Comparison of ENCODE assay signal across 9 mouse cellular contexts in the genomic region with DNA sequence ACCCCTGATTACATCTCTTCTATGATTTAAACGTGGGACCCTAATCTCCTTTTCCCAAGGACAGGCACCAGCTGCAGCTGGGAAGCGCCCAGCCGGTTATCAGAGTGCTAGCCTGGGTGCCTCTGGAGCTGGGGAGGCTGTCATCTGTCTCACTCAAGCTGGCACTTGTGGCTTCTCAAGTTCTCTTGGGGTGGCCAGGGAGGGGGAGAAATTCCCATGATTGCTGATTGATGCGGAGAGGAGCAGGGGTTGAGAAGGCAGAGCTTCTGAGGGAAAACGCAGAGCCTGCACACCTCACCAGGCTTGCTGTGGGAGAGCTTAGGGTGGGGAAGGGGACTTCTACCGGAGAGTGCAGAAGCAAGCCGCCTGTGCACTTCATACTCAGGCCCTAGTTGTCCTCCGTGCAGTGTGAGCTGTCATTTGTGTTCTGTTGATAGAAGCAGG.
DNase-seq lines count a peak whose midpoint lies in the region; ATAC-seq lines count a peak whose summit lies in the region.
"Had no signal": no experiment of that assay in that cellular context is flagged by ENCODE, and none has a peak within 500 bp of the region (broad histone marks: within the 10 kb centered on the region; RNA-seq: fewer than 3 reads in every experiment).

No protein-coding gene starts in this region.

- no peaks in the 10 kb centered on the region for H3K36me3 ChIP-seq in heart, embryonic 13.5 days
- no peaks in the 10 kb centered on the region for H3K36me3 ChIP-seq in embryonic facial prominence, embryonic 12.5 days
- no peaks in the 10 kb centered on the region for H3K36me3 ChIP-seq in intestine, embryonic 15.5 days
- no peaks in the 10 kb centered on the region for H3K36me3 ChIP-seq in midbrain, embryonic 14.5 days (ENCODE audit: control insufficient read depth, insufficient read depth, low read length)

- H3K27ac ChIP-seq in heart, embryonic 13.5 days (replicated peaks), result peak overlapping the region; percentile 68
- H3K27ac ChIP-seq in embryonic facial prominence, embryonic 12.5 days, result no peak overlapping the region
- peak overlapping the region; percentile 52 for H3K27ac ChIP-seq in intestine, embryonic 15.5 days
- H3K27ac ChIP-seq in midbrain, embryonic 14.5 days (replicated peaks; ENCODE audit: low read depth, low read length), result no peak overlapping the region

- peak overlapping the region; percentile 45 for H3K4me3 ChIP-seq in heart, embryonic 13.5 days
- peak overlapping the region; percentile 1; the same call in 1 of the 2 replicates for H3K4me3 ChIP-seq in embryonic facial prominence, embryonic 12.5 days
- peak overlapping the region; percentile 17 for H3K4me3 ChIP-seq in intestine, embryonic 15.5 days (replicated peaks)
- no peak overlapping the region for H3K4me3 ChIP-seq in midbrain, embryonic 14.5 days (replicated peaks; ENCODE audit: low read depth, low read length)

- 2% methylated on average over 8 of the region's 8 CpGs for WGBS in heart, embryonic 13.5 days
- 2% methylated on average over 8 of the region's 8 CpGs for WGBS in embryonic facial prominence, embryonic 12.5 days
- WGBS in intestine, embryonic 15.5 days, result under 1% methylated on average over 8 of the region's 8 CpGs
- 3% methylated on average over 8 of the region's 8 CpGs for WGBS in midbrain, embryonic 14.5 days

- peak overlapping the region; percentile 73 for H3K9ac ChIP-seq in heart, embryonic 13.5 days
- H3K9ac ChIP-seq in embryonic facial prominence, embryonic 12.5 days, result no peak overlapping the region
- H3K9ac ChIP-seq in intestine, embryonic 15.5 days, result peak overlapping the region; percentile 31; the same call in 1 of the 2 replicates
- H3K9ac ChIP-seq in midbrain, embryonic 14.5 days (replicated peaks; ENCODE audit: low read length), result no peak overlapping the region; the same call in 1 of the 2 replicates

- 0 out of 2 replicates have a peak, but pooled peaks have one; percentile 19 for ATAC-seq in heart, embryonic 13.5 days (ENCODE audit: extremely low read depth, insufficient number of reproducible peaks, low FRiP score, low TSS enrichment)
- no peak for ATAC-seq in embryonic facial prominence, embryonic 12.5 days (ENCODE audit: insufficient number of reproducible peaks, insufficient read depth, low FRiP score, low TSS enrichment)
- ATAC-seq in intestine, embryonic 15.5 days, result peak; percentile 90
- no peak for ATAC-seq in midbrain, embryonic 14.5 days (ENCODE audit: low FRiP score, low TSS enrichment)
- no peak for ATAC-seq in inflammation-experienced regulatory T-cells, adult 6 months

- H3K9me3 ChIP-seq in heart, embryonic 13.5 days, result peaks cover 3% of the 10 kb centered on the region; the same call in 1 of the 2 replicates
- no peaks in the 10 kb centered on the region for H3K9me3 ChIP-seq in embryonic facial prominence, embryonic 12.5 days
- no peaks in the 10 kb centered on the region for H3K9me3 ChIP-seq in intestine, embryonic 15.5 days
- H3K9me3 ChIP-seq in midbrain, embryonic 14.5 days (ENCODE audit: control insufficient read depth, low read length), result no peaks in the 10 kb centered on the region

- peaks cover 20% of the 10 kb centered on the region for H3K4me1 ChIP-seq in heart, embryonic 13.5 days
- H3K4me1 ChIP-seq in embryonic facial prominence, embryonic 12.5 days, result no peaks in the 10 kb centered on the region; the same call in 1 of the 2 replicates
- peaks cover 7% of the 10 kb centered on the region; the same call in 1 of the 2 replicates for H3K4me1 ChIP-seq in intestine, embryonic 15.5 days (replicated peaks)
- peaks cover 8% of the 10 kb centered on the region; the same call in 1 of the 2 replicates for H3K4me1 ChIP-seq in midbrain, embryonic 14.5 days (ENCODE audit: control insufficient read depth, insufficient read depth, low read length)

- intact Hi-C loops in heart, postnatal 10 days (cut with DNase I), result no loop called here

- no peaks in the 10 kb centered on the region for H3K27me3 ChIP-seq in heart, embryonic 13.5 days (replicated peaks)
- H3K27me3 ChIP-seq in embryonic facial prominence, embryonic 12.5 days, result peaks cover 3% of the 10 kb centered on the region; the same call in 1 of the 2 replicates
- H3K27me3 ChIP-seq in intestine, embryonic 15.5 days (replicated peaks), result no peaks in the 10 kb centered on the region
- no peaks in the 10 kb centered on the region for H3K27me3 ChIP-seq in midbrain, embryonic 14.5 days (ENCODE audit: control insufficient read depth, insufficient read depth, low read length)

- no peak for DNase-seq in heart, postnatal 10 days
- DNase-seq in midbrain, embryonic 14.5 days, result no peak
- no peak for DNase-seq in thymus, postnatal 0 days (ENCODE audit: low spot score)
- DNase-seq in layer of hippocampus, adult 11-12 months (ENCODE audit: low spot score), result no peak
- DNase-seq: gastrocnemius, postnatal 25 days had no signal

- H3K4me2 ChIP-seq in heart, embryonic 13.5 days, result peak overlapping the region; percentile 74
- peak overlapping the region; percentile 32 for H3K4me2 ChIP-seq in embryonic facial prominence, embryonic 12.5 days (replicated peaks)
- peak overlapping the region; percentile 55 for H3K4me2 ChIP-seq in intestine, embryonic 15.5 days (replicated peaks)
- H3K4me2 ChIP-seq in midbrain, embryonic 14.5 days (ENCODE audit: low read length), result peak overlapping the region; percentile 44

Comparison
In these comparisons a context has a peak if more than half of its experiments do, and no peak if none do; other contexts are left out.
1. ATAC-seq: peak in heart, embryonic 13.5 days (single experiment) and intestine, embryonic 15.5 days (single experiment); none in embryonic facial prominence, embryonic 12.5 days (single experiment), midbrain, embryonic 14.5 days (single experiment) and inflammation-experienced regulatory T-cells, adult 6 months (single experiment).
2. H3K27ac ChIP-seq: peak in heart, embryonic 13.5 days (single experiment) and intestine, embryonic 15.5 days (single experiment); none in embryonic facial prominence, embryonic 12.5 days (single experiment) and midbrain, embryonic 14.5 days (single experiment).
3. H3K9ac ChIP-seq: peak in heart, embryonic 13.5 days (single experiment) and intestine, embryonic 15.5 days (single experiment); none in embryonic facial prominence, embryonic 12.5 days (single experiment) and midbrain, embryonic 14.5 days (single experiment).
4. Peak in every context shown above with its lines, with median percentiles within 50 percentile points of each other: H3K4me2 ChIP-seq.